Mouse (Mus musculus) liver, adult 2 months (tissue): ENCODE data around the gene Tmem131.

Experiments used
- CTCF ChIP-seq: fragments of 200-500 bp; IDR thresholded peaks from 2 replicates; pipeline ENCODE4 v1.5.1; 2011; ENCODE audit warnings: low read depth, low read length, control low read depth
- POLR2A ChIP-seq: fragments of 200-500 bp; IDR thresholded peaks from 2 replicates; pipeline ENCODE4 v1.6.1; 2011; ENCODE audit warnings: low read length, control low read depth; ENCODE audit not compliant: insufficient read depth; ENCODE audit errors: extremely low read depth

GRCm38 (mm10) chr1:36847276-36847675 lies 96.2 kb downstream of the Tmem131 start:
- no peak for TF ChIP-seq POLR2A
- TF ChIP-seq CTCF, result no peak
